Comparison of ENCODE assay signal across 9 mouse cellular contexts in genomic region chr1:52598361-52598760, GRCm38 (mm10). TPM values are rescaled to one million over a fixed set of nuclear protein-coding genes. Genes with fewer than 3 reads are reported as not detected.
DNase-seq lines count a peak whose midpoint lies in the region; ATAC-seq and TF ChIP-seq lines count a peak whose summit lies in the region.
"Had no signal": no experiment of that assay in that cellular context is flagged by ENCODE, and none has a peak within 500 bp of the region (broad histone marks: within the 10 kb centered on the region; RNA-seq: fewer than 3 reads in every experiment).

No protein-coding gene starts in this region.

- no peak overlapping the region for H3K9ac ChIP-seq in heart, embryonic 11.5 days (ENCODE audit: low read depth, low read length)
- no peak overlapping the region for H3K9ac ChIP-seq in kidney, embryonic 15.5 days

- DNase-seq in heart, postnatal 4 days, result no peak
- no peak for DNase-seq in kidney, postnatal 14 days
- peak; percentile 18 for DNase-seq in brain, adult 2 months (ENCODE audit: low read depth, low spot score)
- no peak for DNase-seq in thymus, postnatal 36 days
- no peak for DNase-seq in gastrocnemius, adult 8-10 months (ENCODE audit: low spot score in 2 of 2)

- peaks cover 2% of the 10 kb centered on the region; the same call in 1 of the 2 replicates for H3K4me1 ChIP-seq in heart, embryonic 11.5 days (ENCODE audit: control insufficient read depth, insufficient read depth, low read length)
- peaks cover 13% of the 10 kb centered on the region for H3K4me1 ChIP-seq in kidney, embryonic 15.5 days

- no peaks in the 10 kb centered on the region for H3K9me3 ChIP-seq in heart, embryonic 11.5 days (replicated peaks; ENCODE audit: control insufficient read depth, low read length)
- H3K9me3 ChIP-seq in kidney, embryonic 15.5 days (replicated peaks), result no peaks in the 10 kb centered on the region
- H3K9me3 ChIP-seq: limb, embryonic 10.5 days had no signal

- no peaks in the 10 kb centered on the region for H3K79me3 ChIP-seq in C2C12 (ENCODE audit: low read depth)

- H3K4me2 ChIP-seq in heart, embryonic 11.5 days, result peak overlapping the region; percentile 39
- H3K4me2 ChIP-seq in kidney, embryonic 15.5 days, result peak overlapping the region; percentile 51

- H3K27ac ChIP-seq in heart, embryonic 11.5 days (ENCODE audit: low read depth, low read length), result no peak overlapping the region
- H3K27ac ChIP-seq in kidney, embryonic 15.5 days, result peak overlapping the region; percentile 54; the same call in 1 of the 2 replicates
- H3K27ac ChIP-seq: limb, embryonic 10.5 days had no signal

- H3K36me3 ChIP-seq in heart, embryonic 11.5 days (ENCODE audit: control insufficient read depth, insufficient read depth, low read length), result no peaks in the 10 kb centered on the region
- H3K36me3 ChIP-seq in kidney, embryonic 15.5 days, result no peaks in the 10 kb centered on the region
- H3K36me3 ChIP-seq in C2C12 (ENCODE audit: control insufficient read depth, insufficient read depth), result no peaks in the 10 kb centered on the region
- H3K36me3 ChIP-seq: limb, embryonic 10.5 days had no signal

- TF ChIP-seq CTCF in C2C12 (IDR thresholded peaks at IDR 0.05; ENCODE audit: control insufficient read depth, insufficient read depth, insufficient read length), result no peak

- no peaks in the 10 kb centered on the region for H3K27me3 ChIP-seq in heart, embryonic 11.5 days (ENCODE audit: control insufficient read depth, insufficient read depth, low read length)
- no peaks in the 10 kb centered on the region for H3K27me3 ChIP-seq in kidney, embryonic 15.5 days
- no peaks in the 10 kb centered on the region for H3K27me3 ChIP-seq in C2C12 (ENCODE audit: control insufficient read depth, insufficient read depth, insufficient read length)

- no peak for ATAC-seq in heart, embryonic 11.5 days (replicated peaks; ENCODE audit: insufficient number of reproducible peaks, low FRiP score, low TSS enrichment)
- peak; percentile 67 for ATAC-seq in kidney, embryonic 15.5 days (replicated peaks; ENCODE audit: low FRiP score)

- H3K4me3 ChIP-seq in heart, embryonic 11.5 days (ENCODE audit: low read depth, low read length), result no peak overlapping the region
- no peak overlapping the region for H3K4me3 ChIP-seq in kidney, embryonic 15.5 days (replicated peaks)
- no peak overlapping the region for H3K4me3 ChIP-seq in C2C12 (ENCODE audit: insufficient read depth, poor library complexity, severe bottlenecking)
- H3K4me3 ChIP-seq: limb, embryonic 10.5 days had no signal

- H3ac ChIP-seq in C2C12 (ENCODE audit: control insufficient read depth, insufficient read length, low read depth), result peak overlapping the region; percentile 8

- H3K79me2 ChIP-seq in C2C12 (ENCODE audit: control insufficient read depth, insufficient read depth), result no peaks in the 10 kb centered on the region

- 69% methylated on average over 4 of the region's 4 CpGs for WGBS in heart, embryonic 11.5 days (ENCODE audit: insufficient replicate concordance)
- WGBS in kidney, embryonic 15.5 days, result 42% methylated on average over 4 of the region's 4 CpGs

TF ChIP-seq in C2C12, 6 proteins besides CTCF, POLR2A, EP300 and RAD21:
- no peak for TF ChIP-seq MYOD1 (IDR thresholded peaks at IDR 0.05; ENCODE audit: control insufficient read depth, insufficient read length, low read depth)
- TF ChIP-seq MAX (IDR thresholded peaks at IDR 0.05), result no peak
- TF ChIP-seq USF1 (IDR thresholded peaks at IDR 0.05; ENCODE audit: low read depth), result no peak
- no peak for TF ChIP-seq CEBPB (IDR thresholded peaks at IDR 0.05; ENCODE audit: low read depth)
- TF ChIP-seq MYOG (IDR thresholded peaks at IDR 0.05; ENCODE audit: control insufficient read depth, extremely low read depth, insufficient read length), result no peak
- no peak for TF ChIP-seq FOSL1 (IDR thresholded peaks at IDR 0.05; ENCODE audit: insufficient read depth, low read length, poor library complexity, severe bottlenecking)

RNA-seq across cellular contexts. Expression of gene Nemp2, which starts 32.1 kb away (rescaled TPM):
- 8.2 and 8.5 TPM in 2 replicates for polyA plus RNA-seq in heart, embryonic 11.5 days (2014; fragmentation: Nextera tagmentation; extraction: Ambion mirVana)
- 1 to 10 TPM; 4.6 to 4.9 TPM for total RNA-seq in heart, postnatal 4 days (2021)
- 10.0 and 11.3 TPM in 2 replicates for polyA plus RNA-seq in kidney, embryonic 15.5 days (2015; fragmentation: Nextera tagmentation; extraction: Ambion mirVana)
- 1.4 TPM for polyA plus RNA-seq in C2C12 (2012; fragmentation: generic; extraction: Trizol)
- under 1 TPM; 0.17 to 0.54 (median 0.47) TPM for total RNA-seq in gastrocnemius, adult 8-10 months (2022)
